ENCODE assay signal across 8 mouse cellular contexts in genomic region chr2:27678331-27678730, GRCm38 (mm10). TPM values are rescaled to one million over a fixed set of nuclear protein-coding genes. Genes with fewer than 3 reads are reported as not detected.
DNase-seq lines count a peak whose midpoint lies in the region; ATAC-seq and TF ChIP-seq lines count a peak whose summit lies in the region.

No protein-coding gene starts in this region.

- H3K27ac ChIP-seq in lung, embryonic 14.5 days (ENCODE audit: low read depth) = no peak overlapping the region
- H3K27ac ChIP-seq in forebrain, embryonic 11.5 days (ENCODE audit: low read depth, low read length) = no peak overlapping the region
- peak overlapping the region; percentile 97 for H3K27ac ChIP-seq in limb, embryonic 10.5 days
- H3K27ac ChIP-seq in neural tube, embryonic 15.5 days (replicated peaks) = peak overlapping the region; percentile 85; the same call in 1 of the 2 replicates

- peaks cover 39% of the 10 kb centered on the region for H3K4me1 ChIP-seq in lung, embryonic 14.5 days (ENCODE audit: insufficient read depth)
- H3K4me1 ChIP-seq in forebrain, embryonic 11.5 days (replicated peaks; ENCODE audit: control insufficient read depth, insufficient read depth, low read length) = peaks cover 36% of the 10 kb centered on the region
- peaks cover 76% of the 10 kb centered on the region for H3K4me1 ChIP-seq in limb, embryonic 10.5 days
- H3K4me1 ChIP-seq in neural tube, embryonic 15.5 days = peaks cover 67% of the 10 kb centered on the region

- H3K4me2 ChIP-seq in lung, embryonic 14.5 days = peak overlapping the region; percentile 98
- H3K4me2 ChIP-seq in forebrain, embryonic 11.5 days (ENCODE audit: low read depth, low read length, severe bottlenecking) = peak overlapping the region; percentile 92
- peak overlapping the region; percentile 96 for H3K4me2 ChIP-seq in neural tube, embryonic 15.5 days

- no peaks in the 10 kb centered on the region for H3K27me3 ChIP-seq in lung, embryonic 14.5 days (ENCODE audit: insufficient read depth, low read length)
- H3K27me3 ChIP-seq in forebrain, embryonic 11.5 days (ENCODE audit: control insufficient read depth, insufficient read depth, low read length) = no peaks in the 10 kb centered on the region; the same call in 1 of the 2 replicates
- no peaks in the 10 kb centered on the region for H3K27me3 ChIP-seq in limb, embryonic 10.5 days (ENCODE audit: low read depth, poor library complexity, severe bottlenecking)
- H3K27me3 ChIP-seq in neural tube, embryonic 15.5 days (replicated peaks) = no peaks in the 10 kb centered on the region

- DNase-seq in lung, embryonic 14.5 days = no peak
- DNase-seq in lung, postnatal 4 days = no peak
- no peak for DNase-seq in forebrain, embryonic 11.5 days (ENCODE audit: low spot score)
- DNase-seq in limb, embryonic 10.5 days (ENCODE audit: low spot score) = no peak
- no peak for DNase-seq in adrenal gland, adult 8-10 months
- DNase-seq in frontal cortex, postnatal 25 days (ENCODE audit: low spot score in 2 of 2) = no peak
- DNase-seq in c-Kit-positive CD71-positive TER-119-positive erythroid progenitor cells, embryonic 14.5 days (ENCODE audit: low spot score) = no peak

- peak overlapping the region; percentile 90 for H3K4me3 ChIP-seq in lung, embryonic 14.5 days (ENCODE audit: low read depth, low read length)
- peak overlapping the region; percentile 88 for H3K4me3 ChIP-seq in forebrain, embryonic 11.5 days (ENCODE audit: low read depth, low read length)
- H3K4me3 ChIP-seq in limb, embryonic 10.5 days = peak overlapping the region; percentile 89
- H3K4me3 ChIP-seq in neural tube, embryonic 15.5 days (replicated peaks) = peak overlapping the region; percentile 73

- no peaks in the 10 kb centered on the region for H3K36me3 ChIP-seq in lung, embryonic 14.5 days (ENCODE audit: insufficient read depth)
- no peaks in the 10 kb centered on the region for H3K36me3 ChIP-seq in forebrain, embryonic 11.5 days (ENCODE audit: control insufficient read depth, insufficient read depth, low read length)
- no peaks in the 10 kb centered on the region for H3K36me3 ChIP-seq in limb, embryonic 10.5 days
- H3K36me3 ChIP-seq in neural tube, embryonic 15.5 days = no peaks in the 10 kb centered on the region

- H3K9ac ChIP-seq in lung, embryonic 14.5 days = peak overlapping the region; percentile 95
- peak overlapping the region; percentile 92 for H3K9ac ChIP-seq in forebrain, embryonic 11.5 days (ENCODE audit: low read length)
- peak overlapping the region; percentile 79 for H3K9ac ChIP-seq in neural tube, embryonic 15.5 days (replicated peaks)

- no peak for ATAC-seq in lung, embryonic 14.5 days (ENCODE audit: insufficient read depth)
- ATAC-seq in forebrain, embryonic 11.5 days (replicated peaks; ENCODE audit: low FRiP score) = no peak
- no peak for ATAC-seq in neural tube, embryonic 15.5 days (ENCODE audit: low FRiP score)

- H3K9me3 ChIP-seq in lung, embryonic 14.5 days (ENCODE audit: low read depth, low read length) = no peaks in the 10 kb centered on the region
- no peaks in the 10 kb centered on the region for H3K9me3 ChIP-seq in forebrain, embryonic 11.5 days (ENCODE audit: control insufficient read depth, low read length)
- no peaks in the 10 kb centered on the region for H3K9me3 ChIP-seq in limb, embryonic 10.5 days (replicated peaks)
- no peaks in the 10 kb centered on the region for H3K9me3 ChIP-seq in neural tube, embryonic 15.5 days (replicated peaks)

- WGBS in lung, embryonic 14.5 days = 22% methylated on average over 4 of the region's 4 CpGs
- 21% methylated on average over 4 of the region's 4 CpGs for WGBS in forebrain, embryonic 11.5 days
- 33% methylated on average over 4 of the region's 4 CpGs for WGBS in limb, embryonic 10.5 days
- 20% methylated on average over 4 of the region's 4 CpGs for WGBS in neural tube, embryonic 15.5 days

- no peak for TF ChIP-seq CTCF in lung, embryonic 14.5 days (IDR thresholded peaks at IDR 0.05; ENCODE audit: low read depth)

RNA-seq across cellular contexts. Expression of gene Rxra, which starts 2.1 kb away (rescaled TPM):
- polyA plus RNA-seq in lung, embryonic 14.5 days (2014; fragmentation: Nextera tagmentation; extraction: Ambion mirVana) = 9.1 and 10.3 TPM in 2 replicates
- 6.5 and 6.9 TPM in 2 replicates for polyA plus RNA-seq in forebrain, embryonic 11.5 days (2014; fragmentation: Nextera tagmentation; extraction: Ambion mirVana)
- 8.7 and 10.9 TPM in 2 replicates for polyA plus RNA-seq in limb, embryonic 10.5 days (2016; fragmentation: Nextera tagmentation; extraction: Ambion mirVana)
- polyA plus RNA-seq in neural tube, embryonic 15.5 days (2015; fragmentation: Nextera tagmentation; extraction: Ambion mirVana) = 3.6 and 5.1 TPM in 2 replicates
- total RNA-seq in adrenal gland, adult 8-10 months (2022) = 10 to 100 TPM; 51.3 to 64.4 (median 56.7) TPM

Comparison
In these comparisons a context has a peak if more than half of its experiments do, and no peak if none do; other contexts are left out.
1. H3K27ac ChIP-seq: peak in limb, embryonic 10.5 days (single experiment) and neural tube, embryonic 15.5 days (single experiment); none in lung, embryonic 14.5 days (single experiment) and forebrain, embryonic 11.5 days (single experiment).
2. Peak in every context shown above with its lines, with median percentiles within 50 percentile points of each other: H3K4me2 ChIP-seq, H3K4me3 ChIP-seq and H3K9ac ChIP-seq.